Mouse (Mus musculus) hindbrain, embryonic 14.5 days (tissue): ENCODE data around the gene Mt2. TPM values are rescaled to one million over a fixed set of nuclear protein-coding genes. Genes with fewer than 3 reads are reported as not detected.
"Not testable (repeated sequence)": the region's sequence is repeated elsewhere in the genome, so short reads cannot be mapped to it uniquely, and the experiment has no call there.

Experiments used
- ATAC-seq: fragments of 200-750 bp; cut with Nextera tagmentation; 2 replicates; pipeline ENCODE4 v1.8.0; 2017; ENCODE audit warnings: moderate number of reproducible peaks, mild to moderate bottlenecking, moderate TSS enrichment, moderate library complexity; ENCODE audit not compliant: low FRiP score
- DNase-seq: peaks from one replicate; pipeline ENCODE4 v3.0.0-alpha.2; 2015; ENCODE audit warnings: low spot score
- H3K27ac ChIP-seq: fragments of 300-500 bp; sonication (generic); 2 replicates; pipeline ENCODE4 v1.5.1; 2014; ENCODE audit warnings: mild to moderate bottlenecking, moderate library complexity
- H3K27me3 ChIP-seq: fragments of 300-500 bp; sonication (generic); 2 replicates; pipeline ENCODE4 v1.6.1; 2014; ENCODE audit warnings: mild to moderate bottlenecking, low read length, mixed read lengths; ENCODE audit not compliant: control insufficient read depth, insufficient read depth
- H3K36me3 ChIP-seq: fragments of 300-500 bp; sonication (generic); replicated peaks from 2 replicates; pipeline ENCODE4 v1.6.1; 2014; ENCODE audit not compliant: control insufficient read depth, insufficient read depth
- H3K4me1 ChIP-seq: fragments of 300-500 bp; sonication (generic); replicated peaks from 2 replicates; pipeline ENCODE4 v1.6.1; 2014; ENCODE audit warnings: antibody characterized with exemption, low read length, mixed read lengths; ENCODE audit not compliant: control insufficient read depth, insufficient read depth
- H3K4me2 ChIP-seq: fragments of 300-500 bp; sonication (generic); replicated peaks from 2 replicates; pipeline ENCODE4 v1.6.1; 2014; ENCODE audit warnings: mild to moderate bottlenecking, moderate library complexity
- H3K4me3 ChIP-seq: fragments of 300-500 bp; sonication (generic); replicated peaks from 2 replicates; pipeline ENCODE4 v1.5.1; 2014; ENCODE audit warnings: mild to moderate bottlenecking, low read length
- H3K9ac ChIP-seq: fragments of 300-500 bp; sonication (generic); 2 replicates; pipeline ENCODE4 v1.6.1; 2014
- H3K9me3 ChIP-seq: fragments of 300-500 bp; sonication (generic); 2 replicates; pipeline ENCODE4 v1.6.1; 2016; ENCODE audit warnings: low read length; ENCODE audit not compliant: control insufficient read depth
- WGBS: fragments of 180-500 bp; shearing (Covaris S2); extraction: QIAGEN DNeasy Blood & Tissue Kit; methylation state at CpG from one replicate; pipeline ENCODE4 v1.1.7; 2014; 5-methylcytosine and 5-hydroxymethylcytosine counted together
- polyA plus RNA-seq: library from polyadenylated mRNA; unstranded; fragments of >200 nt; fragmentation: Nextera tagmentation; extraction: Ambion mirVana; gene quantifications from 2 replicates; pipeline ENCODE4 v1.2.1, GENCODE M21; 2014

The Mt2 gene
- 15.7 and 16.9 TPM in 2 replicates for polyA plus RNA-seq

GRCm38 (mm10) chr8:94172075-94172808 is at the start of gene Mt2:
TSS of gene Mt2 (plus strand) at chr8:94172664.
- H3K4me3 ChIP-seq: peak within 1 kb of the TSS; percentile 44
- H3K27me3 ChIP-seq: peaks cover 70% of the 10 kb centered on the region
- peak within 1 kb of the TSS; percentile 44 for H3K9ac ChIP-seq
- H3K27ac ChIP-seq: no peak within 1 kb of the TSS
- no peaks in the 10 kb centered on the region for H3K36me3 ChIP-seq
- no peaks in the 10 kb centered on the region for H3K9me3 ChIP-seq
- peak; percentile 30 for DNase-seq
- H3K4me1 ChIP-seq: peaks cover 16% of the 10 kb centered on the region
- 0 out of 2 replicates have a peak, but pooled peaks have one; percentile 51 for ATAC-seq
- under 1% methylated on average over 56 of the region's 56 CpGs for WGBS
- peak within 1 kb of the TSS; percentile 94 for H3K4me2 ChIP-seq

- H3K4me1 ChIP-seq: peaks cover 12% of the 10 kb centered on the region
- no peak overlapping the region for H3K4me2 ChIP-seq
- ATAC-seq (no peak), DNase-seq (no peak)
- H3K27ac ChIP-seq: no peak overlapping the region
- WGBS: 65% methylated on average over 8 of the region's 8 CpGs
- H3K36me3 ChIP-seq: no peaks in the 10 kb centered on the region
- H3K9me3 ChIP-seq: no peaks in the 10 kb centered on the region
- no peak overlapping the region for H3K4me3 ChIP-seq
- H3K9ac ChIP-seq: no peak overlapping the region
- H3K27me3 ChIP-seq: no peaks in the 10 kb centered on the region
Observed at GRCm38 (mm10) chr8:94122711-94123468, 49.6 kb upstream of the Mt2 start.

- no peaks in the 10 kb centered on the region for H3K36me3 ChIP-seq
- DNase-seq (no peak), ATAC-seq (no peak)
- no peaks in the 10 kb centered on the region for H3K27me3 ChIP-seq
- H3K9ac ChIP-seq: no peak overlapping the region
- no peaks in the 10 kb centered on the region for H3K4me1 ChIP-seq
- no peaks in the 10 kb centered on the region for H3K9me3 ChIP-seq
- no peak overlapping the region for H3K4me2 ChIP-seq
- no peak overlapping the region; the same call in 1 of the 2 replicates for H3K27ac ChIP-seq
- WGBS: 61% methylated on average over 6 of the region's 6 CpGs
- no peak overlapping the region for H3K4me3 ChIP-seq
Observed at GRCm38 (mm10) chr8:94127711-94128110, 44.8 kb upstream of the Mt2 start.

- DNase-seq: no peak
- 62% methylated on average over 6 of the region's 6 CpGs for WGBS
Observed at GRCm38 (mm10) chr8:94129133-94129789, 43.2 kb upstream of the Mt2 start.

GRCm38 (mm10) chr8:94130126-94130525 is 42.3 kb upstream of the Mt2 start:
- Histone ChIP-seq H3K27me3 (no peaks in the 10 kb centered on the region), H3K4me1 (no peaks in the 10 kb centered on the region), H3K9me3 (no peaks in the 10 kb centered on the region), H3K27ac (no peak overlapping the region), H3K4me3 (no peak overlapping the region), H3K9ac (no peak overlapping the region), H3K4me2 (no peak overlapping the region), H3K36me3 (no peaks in the 10 kb centered on the region)
- ATAC-seq: no peak
- WGBS: 88% methylated on average over 4 of the region's 4 CpGs
- DNase-seq: no peak

More at GRCm38 (mm10) chr8:94129133-94129789, 43.2 kb upstream of the Mt2 start:
- Histone ChIP-seq H3K4me3 (no peak overlapping the region), H3K4me2 (no peak overlapping the region), H3K4me1 (no peaks in the 10 kb centered on the region), H3K36me3 (no peaks in the 10 kb centered on the region), H3K9me3 (no peaks in the 10 kb centered on the region), H3K9ac (no peak overlapping the region), H3K27me3 (no peaks in the 10 kb centered on the region), H3K27ac (no peak overlapping the region)
- ATAC-seq: no peak

GRCm38 (mm10) chr8:94132096-94132495 is 40.4 kb upstream of the Mt2 start:
- H3K27me3 ChIP-seq: no peaks in the 10 kb centered on the region
- H3K27ac ChIP-seq: no peak overlapping the region
- no peaks in the 10 kb centered on the region for H3K36me3 ChIP-seq
- DNase-seq: no peak
- H3K9me3 ChIP-seq: no peaks in the 10 kb centered on the region
- ATAC-seq: no peak
- H3K4me1 ChIP-seq: no peaks in the 10 kb centered on the region
- H3K4me3 ChIP-seq: no peak overlapping the region
- no peak overlapping the region for H3K9ac ChIP-seq
- 81% methylated on average over 5 of the region's 5 CpGs for whole genome bisulfite sequencing
- H3K4me2 ChIP-seq: no peak overlapping the region

GRCm38 (mm10) chr8:94134601-94135000 is 37.9 kb upstream of the Mt2 start:
- not testable (repeated sequence) for H3K36me3 ChIP-seq, DNase-seq, H3K4me2 ChIP-seq, H3K4me1 ChIP-seq, H3K9me3 ChIP-seq, H3K9ac ChIP-seq, ATAC-seq, H3K27me3 ChIP-seq, H3K4me3 ChIP-seq, H3K27ac ChIP-seq
- 83% methylated on average over 3 of the region's 3 CpGs for WGBS

GRCm38 (mm10) chr8:94135556-94135955 is 36.9 kb upstream of the Mt2 start:
- no peak overlapping the region for H3K4me2 ChIP-seq
- no peak overlapping the region for H3K4me3 ChIP-seq
- no peaks in the 10 kb centered on the region for H3K4me1 ChIP-seq
- H3K9me3 ChIP-seq: no peaks in the 10 kb centered on the region
- DNase-seq: no peak
- H3K27me3 ChIP-seq: no peaks in the 10 kb centered on the region
- WGBS: 92% methylated on average over 6 of the region's 6 CpGs
- no peak overlapping the region for H3K27ac ChIP-seq
- H3K36me3 ChIP-seq: no peaks in the 10 kb centered on the region
- ATAC-seq: no peak
- no peak overlapping the region for H3K9ac ChIP-seq

GRCm38 (mm10) chr8:94136192-94136591 is 36.3 kb upstream of the Mt2 start:
- WGBS: 82% methylated on average over 7 of the region's 7 CpGs

More at GRCm38 (mm10) chr8:94136192-94136591, 36.3 kb upstream of the Mt2 start:
- Histone ChIP-seq H3K27ac (no peak overlapping the region), H3K27me3 (no peaks in the 10 kb centered on the region), H3K9ac (no peak overlapping the region), H3K4me1 (no peaks in the 10 kb centered on the region), H3K36me3 (no peaks in the 10 kb centered on the region), H3K4me3 (no peak overlapping the region), H3K9me3 (no peaks in the 10 kb centered on the region), H3K4me2 (no peak overlapping the region)
- no peak for DNase-seq
- no peak for ATAC-seq
